Mouse (Mus musculus) heart, embryonic 14.5 days (tissue): ENCODE results near the gene Gm21915. TPM values are rescaled to one million over a fixed set of nuclear protein-coding genes. Genes with fewer than 3 reads are reported as not detected.

ENCODE experiments used
- ATAC-seq: fragments of 200-750 bp; cut with Nextera tagmentation; 2 replicates; pipeline ENCODE4 v1.8.0; 2017; ENCODE audit warnings: low read depth, moderate TSS enrichment; ENCODE audit not compliant: insufficient number of reproducible peaks, insufficient read depth, low FRiP score
- H3K27ac ChIP-seq, 2 experiments: fragments of 200-500 bp in 1 of 2; fragments of 300-500 bp in 1 of 2; sonication (generic) in 1 of 2; replicated peaks in 1 of 2; 2 replicates each; pipeline ENCODE4 v1.5.1; 2012 to 2014; ENCODE audit warnings: low read depth in 2 of 2, low read length in 2 of 2, control low read depth in 1 of 2, mild to moderate bottlenecking in 1 of 2, mixed read lengths in 1 of 2; ENCODE audit not compliant: control insufficient read depth in 1 of 2, insufficient read depth in 1 of 2
- H3K27me3 ChIP-seq: fragments of 300-500 bp; sonication (generic); 2 replicates; pipeline ENCODE4 v1.6.1; 2014; ENCODE audit warnings: mild to moderate bottlenecking, low read length, control low read depth; ENCODE audit not compliant: control insufficient read depth, insufficient read depth
- H3K36me3 ChIP-seq: fragments of 300-500 bp; sonication (generic); 2 replicates; pipeline ENCODE4 v1.6.1; 2014; ENCODE audit warnings: mild to moderate bottlenecking, control low read depth, low read length, mixed read lengths; ENCODE audit not compliant: control insufficient read depth, insufficient read depth
- H3K4me1 ChIP-seq, 2 experiments: fragments of 200-500 bp in 1 of 2; fragments of 300-500 bp in 1 of 2; sonication (generic) in 1 of 2; 2 replicates each; pipeline ENCODE4 v1.6.1; 2012 to 2014; ENCODE audit warnings: low read length in 2 of 2, control low read depth in 1 of 2, mixed read lengths in 1 of 2; ENCODE audit not compliant: control insufficient read depth in 2 of 2, insufficient read depth in 2 of 2
- H3K4me2 ChIP-seq: fragments of 300-500 bp; sonication (generic); 2 replicates; pipeline ENCODE4 v1.6.1; 2014; ENCODE audit warnings: mild to moderate bottlenecking, low read length
- H3K4me3 ChIP-seq, 2 experiments: fragments of 200-500 bp in 1 of 2; fragments of 300-500 bp in 1 of 2; sonication (generic) in 1 of 2; 2 replicates each; pipeline ENCODE4 v1.5.1; 2012 to 2014; ENCODE audit warnings: low read length in 2 of 2, mild to moderate bottlenecking in 2 of 2, control low read depth in 1 of 2, low read depth in 1 of 2, moderate library complexity in 1 of 2; ENCODE audit not compliant: control insufficient read depth in 1 of 2, insufficient read depth in 1 of 2
- H3K9ac ChIP-seq: fragments of 300-500 bp; sonication (generic); 2 replicates; pipeline ENCODE4 v1.6.1; 2014; ENCODE audit warnings: mild to moderate bottlenecking, low read length
- H3K9me3 ChIP-seq: fragments of 300-500 bp; sonication (generic); 2 replicates; pipeline ENCODE4 v1.6.1; 2016; ENCODE audit warnings: low read length, control low read depth; ENCODE audit not compliant: control insufficient read depth
- WGBS: fragments of 180-500 bp; shearing (Covaris S2); extraction: QIAGEN DNeasy Blood & Tissue Kit; methylation state at CpG from one replicate; pipeline ENCODE4 v1.1.7; 2014; 5-methylcytosine and 5-hydroxymethylcytosine counted together
- polyA plus RNA-seq: library from polyadenylated mRNA; unstranded; fragments of >200 nt; fragmentation: Nextera tagmentation; extraction: Ambion mirVana; gene quantifications from 2 replicates; pipeline ENCODE4 v1.2.1, GENCODE M21; 2014

The Gm21915 gene
- polyA plus RNA-seq, 1 experiment from 2014 or later = not detected

GRCm38 (mm10) chr9:40629441-40629840, 41.0 kb upstream of the Gm21915 start:
- WGBS = 59% methylated on average over 13 of the region's 13 CpGs
- H3K4me3 ChIP-seq = no peak overlapping the region

GRCm38 (mm10) chr9:40631101-40631500, 39.3 kb upstream of the Gm21915 start:
- WGBS = 49% methylated on average over 6 of the region's 6 CpGs
- no peak overlapping the region for H3K4me2 ChIP-seq
- no peaks in the 10 kb centered on the region for H3K9me3 ChIP-seq
- H3K27me3 ChIP-seq = no peaks in the 10 kb centered on the region
- H3K9ac ChIP-seq = no peak overlapping the region
- ATAC-seq = no peak
- H3K27ac ChIP-seq = no peak overlapping the region
- H3K4me3 ChIP-seq = no peak overlapping the region
- peaks cover 3 to 4% of the 10 kb centered on the region in 2 experiments; a peak in 1 of 4 replicates for H3K4me1 ChIP-seq
- no peaks in the 10 kb centered on the region for H3K36me3 ChIP-seq

More at GRCm38 (mm10) chr9:40629441-40629840, 41.0 kb upstream of the Gm21915 start:
- no peak for ATAC-seq
- Histone ChIP-seq H3K4me2 (no peak overlapping the region), H3K4me1 (peaks cover 3 to 4% of the 10 kb centered on the region in 2 experiments; a peak in 1 of 4 replicates), H3K9ac (no peak overlapping the region), H3K9me3 (no peaks in the 10 kb centered on the region), H3K27me3 (no peaks in the 10 kb centered on the region), H3K36me3 (no peaks in the 10 kb centered on the region), H3K27ac (no peak overlapping the region)

- no peak overlapping the region for H3K4me2 ChIP-seq
- H3K9ac ChIP-seq = no peak overlapping the region
- no peaks in the 10 kb centered on the region for H3K27me3 ChIP-seq
- H3K4me3 ChIP-seq = no peak overlapping the region
- H3K4me1 ChIP-seq = peaks cover 3 to 4% of the 10 kb centered on the region in 2 experiments; a peak in 1 of 4 replicates
- no peaks in the 10 kb centered on the region for H3K9me3 ChIP-seq
- no peak for ATAC-seq
- WGBS = 88% methylated on average over 10 of the region's 10 CpGs
- H3K27ac ChIP-seq = no peak overlapping the region
- no peaks in the 10 kb centered on the region for H3K36me3 ChIP-seq
Measured at GRCm38 (mm10) chr9:40631505-40631904, 38.9 kb upstream of the Gm21915 start.

GRCm38 (mm10) chr9:40636054-40636453, 34.4 kb upstream of the Gm21915 start:
- no peak overlapping the region for H3K27ac ChIP-seq
- H3K4me2 ChIP-seq = no peak overlapping the region
- peaks cover 5 to 8% of the 10 kb centered on the region in 2 experiments; a peak in 1 of 4 replicates for H3K4me1 ChIP-seq
- no peaks in the 10 kb centered on the region for H3K27me3 ChIP-seq
- no peak for ATAC-seq
- no peak overlapping the region for H3K4me3 ChIP-seq
- H3K9me3 ChIP-seq = no peaks in the 10 kb centered on the region
- H3K36me3 ChIP-seq = no peaks in the 10 kb centered on the region
- WGBS = 13% methylated on average over 2 of the region's 2 CpGs
- H3K9ac ChIP-seq = no peak overlapping the region

GRCm38 (mm10) chr9:40637705-40638393, 32.6 kb upstream of the Gm21915 start:
- peak overlapping the region; percentile 52 to 79 for H3K4me3 ChIP-seq

GRCm38 (mm10) chr9:40638394-40639049, 31.9 kb upstream of the Gm21915 start:
- Histone ChIP-seq H3K4me1 (peaks cover 3 to 4% of the 10 kb centered on the region in 2 experiments; a peak in 1 of 4 replicates), H3K4me2 (peak overlapping the region; percentile 77), H3K27ac (no peak overlapping the region), H3K9me3 (no peaks in the 10 kb centered on the region), H3K27me3 (no peaks in the 10 kb centered on the region), H3K4me3 (peak overlapping the region; percentile 52 to 79), H3K9ac (peak overlapping the region; percentile 74), H3K36me3 (no peaks in the 10 kb centered on the region)
- WGBS = 5% methylated on average over 14 of the region's 14 CpGs
- no peak for ATAC-seq

More at GRCm38 (mm10) chr9:40637705-40638393, 32.6 kb upstream of the Gm21915 start:
- Histone ChIP-seq H3K9me3 (no peaks in the 10 kb centered on the region), H3K9ac (peak overlapping the region; percentile 74), H3K27ac (no peak overlapping the region), H3K4me2 (peak overlapping the region; percentile 77), H3K27me3 (no peaks in the 10 kb centered on the region), H3K36me3 (no peaks in the 10 kb centered on the region), H3K4me1 (peaks cover 3 to 4% of the 10 kb centered on the region in 2 experiments; a peak in 1 of 4 replicates)
- ATAC-seq = no peak
- 40% methylated on average over 8 of the region's 8 CpGs for WGBS

- Histone ChIP-seq H3K4me3 (no peak overlapping the region), H3K27ac (no peak overlapping the region), H3K9me3 (no peaks in the 10 kb centered on the region), H3K9ac (no peak overlapping the region), H3K36me3 (no peaks in the 10 kb centered on the region), H3K4me1 (peaks cover 3 to 4% of the 10 kb centered on the region in 2 experiments; a peak in 1 of 4 replicates), H3K27me3 (no peaks in the 10 kb centered on the region), H3K4me2 (no peak overlapping the region)
- WGBS = 66% methylated on average over 10 of the region's 10 CpGs
- ATAC-seq = no peak
Measured at GRCm38 (mm10) chr9:40639536-40640187, 30.8 kb upstream of the Gm21915 start.
